Mouse (Mus musculus) left cerebral cortex, adult 8-10 months (tissue): ENCODE results near the gene Pan3. TPM values are rescaled to one million over a fixed set of nuclear protein-coding genes. Genes with fewer than 3 reads are reported as not detected.
A peak's percentile ranks its signal among the peaks of the same experiment; 100 is the strongest.

Experiments used
- DNase-seq, 2 experiments: peaks; one replicate each; pipeline ENCODE4 v3.0.0; 2022; ENCODE audit warnings: low spot score in 2 of 2
- total RNA-seq, 4 experiments: library from RNA; stranded (reverse); gene quantifications; 2 replicates each; pipeline ENCODE4 v1.2.4; 2022

The Pan3 gene
- total RNA-seq, 4 experiments from 2014 or later, result 80.0 to 106 (median 96.8) TPM

DNA sequence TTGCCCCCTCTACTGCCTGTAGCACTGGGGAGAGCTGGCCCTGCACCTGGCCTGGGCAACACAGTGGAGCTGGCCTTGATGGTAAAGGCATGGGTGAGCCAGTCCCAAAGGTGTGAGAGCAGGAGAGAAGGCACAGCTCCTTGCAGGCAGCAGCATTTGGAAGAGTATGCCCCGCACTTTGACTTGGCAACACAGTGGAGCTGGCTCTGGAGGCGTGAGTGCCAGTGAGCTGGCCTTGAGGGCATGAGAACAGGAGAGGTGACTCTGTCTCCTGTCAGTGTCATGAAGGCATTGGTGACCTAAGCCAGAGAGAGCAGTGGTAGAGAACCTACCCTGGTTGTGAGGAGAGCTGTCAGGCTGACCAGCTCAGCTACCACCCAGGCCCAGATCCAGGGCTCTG is 49.4 kb downstream of the Pan3 start:
- DNase-seq, result no peak

DNA sequence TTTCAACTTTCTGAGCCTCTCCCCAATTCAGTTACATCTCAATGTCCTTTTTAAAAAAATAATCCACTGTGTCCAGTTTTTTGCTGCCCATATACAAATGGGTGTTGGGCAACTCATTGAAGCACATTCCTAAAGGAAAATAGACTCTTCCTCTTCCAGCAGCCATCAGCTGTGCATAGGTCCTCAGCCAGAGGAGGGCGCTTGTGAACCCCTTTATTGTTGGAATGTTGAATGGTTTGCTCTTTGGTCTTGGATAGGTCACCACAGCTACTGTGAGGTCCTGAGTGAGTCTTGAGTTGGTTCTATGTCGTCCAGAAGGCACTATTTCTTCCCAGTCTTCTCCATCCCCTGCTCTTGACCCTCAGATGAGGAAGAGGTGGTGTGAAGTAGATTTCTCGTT is 54.2 kb downstream of the Pan3 start:
- DNase-seq, result no peak

DNA sequence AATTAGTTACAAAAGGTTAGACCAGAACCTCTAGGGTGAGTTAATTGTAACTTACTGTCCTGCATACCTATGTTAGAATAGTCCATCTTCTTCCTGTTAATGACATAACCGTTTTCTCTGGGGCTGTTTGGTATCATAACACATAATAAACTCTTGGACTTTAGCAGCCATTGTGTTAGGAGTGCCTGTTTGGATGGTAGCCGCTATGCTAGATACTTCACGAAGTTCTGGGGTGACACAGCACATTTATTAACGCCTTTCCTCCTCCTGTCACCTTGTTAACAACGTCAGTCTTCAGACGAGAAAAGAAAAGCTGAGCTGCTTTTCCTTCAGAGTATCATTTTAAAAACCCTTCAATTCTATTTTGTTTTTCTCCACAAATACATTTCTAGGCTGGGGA is 59.3 kb downstream of the Pan3 start:
- DNase-seq, result no peak

DNA sequence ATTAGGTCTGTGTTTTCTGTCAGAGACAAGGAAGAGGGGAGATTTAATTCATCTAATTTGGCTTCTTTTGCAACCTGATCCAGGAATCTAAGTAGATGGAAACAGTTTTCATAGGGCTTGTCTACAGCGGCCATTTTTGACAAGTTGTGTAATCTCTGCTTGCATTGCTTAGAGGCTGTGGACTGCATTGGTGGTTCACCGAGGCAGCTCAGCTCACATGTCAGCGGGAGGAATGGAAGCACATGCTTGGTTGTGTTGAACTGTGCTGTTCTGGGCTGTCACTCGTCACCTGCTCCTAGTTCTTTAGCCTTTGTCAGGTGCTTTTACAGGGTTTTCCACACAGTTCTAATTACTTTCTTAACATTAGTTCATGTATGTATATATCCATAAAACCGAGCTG is 60.9 kb downstream of the Pan3 start:
- no peak for DNase-seq

DNA sequence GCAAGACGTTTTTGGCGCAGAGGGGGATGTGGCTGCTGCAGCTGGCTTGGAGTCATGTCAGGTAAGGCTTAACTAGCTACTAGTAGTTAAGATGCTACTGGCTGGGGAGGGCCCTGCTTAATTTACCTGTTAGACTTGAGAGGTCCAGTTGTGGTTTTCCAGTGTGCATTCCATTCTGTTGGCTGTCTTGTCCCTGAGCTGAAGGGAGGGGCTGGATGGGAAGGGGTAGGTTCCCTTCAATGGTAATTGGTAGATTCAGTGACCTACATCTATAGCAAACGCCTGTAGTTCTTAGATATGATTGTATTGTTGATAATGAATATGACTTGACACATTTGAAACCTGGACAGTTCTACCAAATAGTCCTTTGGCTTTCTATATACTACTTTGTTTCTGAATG is 62.5 kb downstream of the Pan3 start:
- no peak for DNase-seq

DNA sequence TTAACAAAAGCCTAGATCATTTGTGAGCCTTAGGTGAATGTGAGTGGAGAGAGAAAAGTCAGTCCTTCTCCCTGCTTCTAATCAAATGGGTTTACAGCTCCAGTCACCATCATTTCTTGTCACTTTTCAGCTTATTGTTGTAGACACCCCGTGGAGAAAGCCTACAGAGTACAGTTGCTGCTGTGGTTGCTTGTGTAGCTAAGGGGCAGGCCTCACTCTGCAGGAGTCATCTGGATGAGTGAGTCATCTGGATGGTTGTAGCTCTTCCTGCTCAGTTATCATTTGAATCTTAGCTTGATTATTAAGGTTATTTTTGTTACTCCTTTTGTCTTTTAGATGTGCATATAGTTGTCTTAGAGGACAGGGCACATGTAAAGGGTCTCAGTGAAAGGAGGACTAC is 63.2 kb downstream of the Pan3 start:
- DNase-seq, result no peak

DNA sequence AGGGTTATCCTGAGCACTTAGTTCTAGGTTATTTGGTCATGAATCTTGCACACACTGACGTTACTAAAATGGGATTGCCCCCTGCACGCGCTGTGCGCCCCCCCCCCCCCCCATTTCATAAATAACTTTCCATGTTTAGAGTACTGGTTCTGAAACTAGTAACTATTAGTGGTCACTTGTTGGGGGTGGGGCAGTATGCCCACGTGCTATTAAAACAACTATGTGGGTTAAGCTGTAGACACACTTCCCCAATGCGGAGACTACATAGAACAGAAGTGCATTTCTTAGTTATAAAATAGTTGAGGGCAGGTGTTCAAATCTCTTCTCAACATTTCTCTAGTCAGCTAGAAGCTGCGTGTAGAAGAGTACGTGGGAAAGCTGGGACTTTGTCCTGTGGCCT is 63.7 kb downstream of the Pan3 start:
- no peak for DNase-seq

DNA sequence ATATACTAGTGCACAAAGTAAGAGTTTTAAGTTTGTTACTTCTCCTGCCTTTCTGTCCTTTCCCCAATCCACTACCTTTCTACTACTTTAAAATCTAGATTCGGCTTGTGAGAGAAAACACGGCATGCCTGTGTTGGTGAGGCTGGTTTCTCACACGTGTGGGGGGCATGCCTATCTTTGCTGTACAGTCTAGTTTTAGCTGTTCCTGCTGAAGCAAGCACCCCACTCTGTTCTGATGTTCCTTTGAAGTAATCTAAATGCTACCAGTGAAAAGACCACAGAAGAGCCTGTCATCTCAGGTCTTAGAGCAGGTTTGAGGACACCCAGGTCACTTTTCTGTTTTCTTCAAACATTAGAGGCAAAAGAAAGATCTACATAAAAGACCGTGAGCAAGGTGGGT is 64.4 kb downstream of the Pan3 start:
- no peak for DNase-seq

DNA sequence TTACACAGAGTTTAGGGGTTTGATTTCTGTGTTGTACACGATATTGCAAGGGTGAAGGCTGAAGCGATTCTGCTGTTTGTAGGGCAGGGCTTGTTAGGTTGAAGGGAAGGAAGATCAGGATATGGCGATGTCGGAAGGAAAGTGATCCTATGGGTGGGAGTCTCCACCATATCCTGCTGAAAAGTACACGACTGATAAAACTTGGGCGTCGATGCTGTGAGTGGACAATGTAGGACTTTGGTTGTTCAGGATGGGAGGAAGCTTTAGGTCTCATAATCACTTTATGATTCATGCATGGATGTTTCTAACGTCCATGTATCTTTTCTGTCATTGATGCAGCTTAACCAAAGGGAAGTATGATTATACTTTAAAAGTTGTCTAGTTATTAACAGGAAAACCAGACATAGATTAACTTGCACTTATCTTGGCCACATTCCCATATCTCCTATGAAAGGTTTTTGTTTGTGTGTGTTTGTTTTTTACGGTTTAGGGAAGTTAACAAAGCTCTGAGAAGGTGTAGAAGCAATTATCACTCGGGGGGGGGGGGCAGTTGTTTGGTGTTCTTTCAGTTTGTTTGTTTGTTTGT is 64.9 kb downstream of the Pan3 start:
- no peak for DNase-seq

DNA sequence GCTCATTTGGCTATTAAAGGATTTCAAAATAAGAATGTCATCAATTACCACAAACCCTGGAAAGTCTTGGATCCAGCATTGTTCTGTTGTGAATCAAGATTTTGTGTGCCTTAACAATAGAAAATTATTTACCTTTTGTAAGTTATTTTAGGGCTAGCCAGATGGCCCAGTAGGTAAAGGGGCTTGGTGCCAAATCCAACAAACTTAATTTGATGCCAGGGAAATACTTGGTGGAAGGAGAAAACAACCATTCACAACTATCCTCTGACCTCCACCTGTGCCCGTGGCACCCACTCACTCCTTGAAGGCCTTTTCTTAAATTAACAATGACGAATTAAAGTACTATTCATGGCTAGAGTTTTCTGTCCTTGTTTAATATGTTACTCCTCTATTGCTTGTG is 66.0 kb downstream of the Pan3 start:
- no peak for DNase-seq

DNA sequence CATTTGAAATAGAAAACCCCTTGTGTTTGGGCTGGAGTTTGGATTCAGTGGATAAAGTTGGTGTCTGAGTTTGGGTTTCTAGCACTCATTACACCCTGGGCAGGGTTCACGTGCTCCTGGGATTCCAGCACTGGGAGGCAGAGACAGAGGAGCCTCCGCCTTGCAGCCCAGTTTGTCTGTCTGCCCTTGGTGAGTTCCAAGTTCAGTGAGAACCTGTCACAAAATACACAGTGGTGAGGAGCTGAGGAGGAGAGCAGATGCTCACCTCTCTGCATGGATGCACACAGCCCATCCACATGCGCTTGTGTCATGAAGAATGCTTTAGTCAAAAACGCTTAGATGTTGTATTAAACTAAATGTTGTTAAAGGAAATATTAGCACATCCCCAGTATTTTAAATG is 67.0 kb downstream of the Pan3 start:
- no peak for DNase-seq

DNA sequence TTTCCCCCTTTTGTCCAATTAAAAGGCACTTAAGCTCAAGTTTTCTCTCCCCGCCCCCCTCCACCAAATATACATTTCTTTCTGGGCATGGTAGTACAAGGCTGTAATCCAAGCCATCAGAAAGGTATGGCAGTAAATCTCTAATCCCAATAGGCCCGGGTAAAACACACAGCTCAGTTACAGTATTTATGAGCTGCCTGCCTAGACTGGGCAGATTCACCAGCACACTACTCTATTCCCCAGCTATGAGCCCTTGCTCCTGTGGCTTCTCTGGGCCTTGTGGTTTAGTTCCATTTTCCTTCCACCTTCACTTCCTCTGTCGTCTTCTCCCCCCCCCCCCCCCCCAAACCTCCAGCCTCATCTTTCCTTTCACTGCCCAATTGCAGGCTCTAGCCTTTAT is 67.8 kb downstream of the Pan3 start:
- no peak for DNase-seq

DNA sequence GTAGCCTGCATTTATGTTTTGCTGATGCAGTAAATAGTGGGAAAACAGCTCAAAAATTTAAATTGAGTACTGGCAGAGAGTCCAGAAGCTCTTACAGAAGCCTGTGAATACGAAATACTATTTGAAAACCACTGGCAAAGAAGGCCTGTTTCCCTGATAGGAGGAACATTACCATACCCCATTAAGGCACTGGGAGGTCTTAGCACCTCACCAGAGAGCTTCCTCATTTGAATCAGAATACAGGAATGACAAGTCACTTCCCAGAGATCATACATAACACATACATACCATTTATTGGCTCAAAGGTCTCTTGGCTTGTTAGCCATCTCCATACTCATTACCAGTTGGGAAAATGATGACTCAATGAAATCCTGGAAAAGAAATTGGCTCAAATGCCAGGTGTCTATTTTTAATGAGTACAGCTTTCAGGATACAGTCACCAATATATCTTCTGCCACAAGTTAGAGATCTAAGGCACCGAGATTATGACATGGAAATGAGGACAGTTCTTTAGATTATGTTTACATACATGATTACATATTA is 71.6 kb downstream of the Pan3 start:
- no peak for DNase-seq

DNA sequence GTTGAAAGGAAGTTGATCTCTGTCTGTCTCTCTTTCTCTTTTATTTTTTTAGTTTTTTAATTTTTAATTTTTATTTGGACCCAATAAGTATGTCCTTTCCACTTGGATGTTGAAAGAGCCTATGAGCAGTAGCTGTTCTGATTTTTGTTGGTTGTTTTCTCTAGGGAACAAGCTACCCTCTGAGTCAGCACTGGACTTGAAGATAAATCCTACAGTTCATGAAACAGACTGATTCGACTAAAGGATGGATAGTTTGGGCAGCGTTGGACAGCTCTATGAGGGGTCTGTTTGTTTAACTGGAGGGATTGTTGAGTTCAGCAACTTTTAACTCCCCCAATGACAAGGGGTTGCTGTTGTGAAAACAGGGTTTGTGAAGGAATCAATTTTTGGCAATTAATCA is 73.0 kb downstream of the Pan3 start:
- no peak for DNase-seq

DNA sequence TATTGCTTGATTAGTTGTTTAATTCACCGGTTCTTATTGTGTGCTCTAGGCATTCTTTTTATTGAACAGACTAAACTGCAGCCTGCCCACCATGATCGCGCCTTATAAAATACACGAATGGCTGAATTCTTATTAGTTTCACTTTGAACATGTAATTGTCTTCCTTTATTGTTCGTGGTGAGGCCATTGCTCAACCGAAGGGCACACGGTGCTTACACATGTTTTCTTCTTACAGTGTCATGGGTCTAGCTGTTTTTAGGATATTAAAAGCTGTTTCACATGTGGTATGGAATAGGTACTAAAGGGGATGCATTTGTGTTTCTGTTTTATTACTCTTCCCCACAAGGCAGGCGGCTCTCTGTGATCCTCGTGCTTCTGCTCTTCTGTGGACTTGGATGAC is 81.4 kb downstream of the Pan3 start:
- DNase-seq, result no peak

DNA sequence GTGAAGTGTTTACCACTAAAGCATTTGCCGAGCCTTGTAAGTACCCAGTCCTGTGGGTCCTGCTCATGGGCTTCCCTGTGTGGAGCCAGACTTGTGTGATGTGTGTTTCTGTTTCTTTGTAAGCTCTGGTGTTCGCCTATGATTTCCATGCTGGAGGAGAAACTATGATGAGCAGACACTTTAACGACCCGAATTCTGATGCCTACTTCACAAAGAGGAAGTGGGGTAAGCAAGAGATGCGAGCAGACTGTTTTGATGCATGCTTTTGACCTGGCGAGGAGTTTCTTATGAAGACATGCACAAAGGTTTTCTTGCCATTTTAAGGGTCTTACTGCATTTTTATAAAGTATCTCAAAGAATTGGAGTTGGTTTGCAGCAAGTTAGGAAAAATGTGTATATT is 97.0 kb downstream of the Pan3 start:
- DNase-seq, result no peak

DNA sequence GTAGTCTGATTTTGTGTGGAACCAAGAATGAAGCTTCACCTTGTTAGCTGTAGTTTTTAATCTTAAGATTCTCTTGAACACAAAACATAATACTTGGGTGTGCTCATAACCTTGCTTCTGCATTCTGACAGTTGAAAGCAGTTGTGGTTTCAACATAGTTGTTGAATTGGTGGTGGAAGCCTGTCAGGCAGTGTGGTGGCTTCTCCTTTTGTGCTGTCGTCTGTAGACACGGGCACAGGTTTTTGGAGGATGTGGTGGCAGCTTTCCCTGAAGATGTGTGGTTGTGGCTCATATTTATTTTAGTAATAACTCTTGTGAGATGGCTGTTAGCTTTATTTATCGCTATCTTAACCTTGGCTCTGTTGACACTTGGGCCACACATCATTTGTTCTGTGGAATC is 97.8 kb downstream of the Pan3 start:
- DNase-seq, result no peak

DNA sequence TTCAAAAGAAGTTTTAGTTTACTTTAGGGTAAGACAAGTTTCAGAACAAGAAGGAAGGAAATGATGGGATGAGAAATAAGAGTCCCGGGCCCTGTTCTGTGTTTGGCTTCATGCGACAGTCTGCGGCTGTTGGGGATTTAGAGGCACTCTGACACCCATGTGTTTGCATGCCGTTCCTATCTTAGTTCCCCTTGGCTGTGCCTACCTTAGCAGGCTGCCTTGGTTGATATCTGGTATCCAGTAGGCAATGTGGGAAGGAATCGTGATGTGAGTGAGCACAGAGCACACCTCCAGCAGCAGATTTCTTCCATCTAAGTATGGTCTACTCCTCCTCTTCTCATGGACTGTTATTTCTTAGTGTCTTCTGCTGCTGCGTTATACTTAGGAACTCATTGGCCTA is 102.1 kb downstream of the Pan3 start:
- DNase-seq, result peak in 1 of 2 experiments; percentile 22

DNA sequence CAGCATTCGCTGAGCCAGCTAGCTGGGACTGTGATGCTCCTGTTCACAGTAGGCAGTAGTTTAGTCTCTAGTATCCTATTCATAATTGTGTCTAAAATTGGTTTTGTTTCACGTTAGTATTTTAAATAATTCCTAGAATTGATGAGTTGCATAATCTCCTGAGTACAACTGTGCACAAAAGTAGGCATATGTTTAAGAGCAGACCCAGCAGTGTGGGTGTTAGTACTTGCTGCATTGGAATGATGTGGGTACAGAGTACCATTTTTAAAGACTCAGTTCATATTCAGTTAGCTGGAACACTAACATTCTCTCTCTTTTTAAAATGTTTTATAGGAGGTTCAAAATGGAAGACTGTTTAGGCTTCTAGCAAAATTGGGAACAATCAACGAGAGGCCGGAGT is 109.4 kb downstream of the Pan3 start:
- DNase-seq, result peak in 1 of 2 experiments; percentile 33

DNA sequence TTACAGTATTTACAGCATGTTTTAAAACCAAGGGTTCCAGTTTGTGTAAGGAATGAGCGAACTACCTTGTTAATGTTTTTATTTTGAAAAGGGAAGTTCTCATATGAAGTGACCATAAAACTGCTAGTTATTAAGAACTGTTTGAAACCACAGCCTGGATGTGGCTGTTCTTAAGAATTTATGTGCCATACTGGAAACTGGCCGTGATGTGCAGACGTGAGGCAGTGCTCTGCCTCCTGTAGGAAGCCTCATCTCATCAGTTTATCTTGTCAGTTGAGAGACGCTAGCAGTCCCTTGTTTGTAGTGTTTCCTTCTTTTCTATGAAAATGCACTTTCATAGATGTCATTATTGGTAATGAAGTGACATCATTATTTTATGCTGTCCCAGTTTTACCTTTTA is 109.9 kb downstream of the Pan3 start:
- DNase-seq, result no peak

DNA sequence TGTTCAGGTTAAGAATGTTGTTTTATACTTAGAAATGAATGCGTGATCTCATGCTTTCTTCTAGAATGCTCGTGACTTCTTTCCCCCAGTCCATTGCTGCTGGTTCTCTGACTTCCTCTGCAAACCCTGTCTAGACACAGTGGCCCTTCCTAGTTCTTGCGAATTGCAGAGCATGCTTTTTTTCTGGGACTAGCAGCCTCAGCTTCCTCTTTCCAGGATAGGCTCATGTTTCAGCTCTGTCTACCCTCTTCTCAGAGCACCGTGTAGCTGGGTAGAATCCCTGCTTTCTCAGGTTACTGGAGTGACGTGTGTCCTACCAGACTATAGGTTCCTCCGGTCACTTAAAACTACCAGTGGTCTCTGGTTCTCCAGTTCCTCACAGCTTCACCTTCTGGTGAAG is 112.3 kb downstream of the Pan3 start:
- DNase-seq, result no peak

DNA sequence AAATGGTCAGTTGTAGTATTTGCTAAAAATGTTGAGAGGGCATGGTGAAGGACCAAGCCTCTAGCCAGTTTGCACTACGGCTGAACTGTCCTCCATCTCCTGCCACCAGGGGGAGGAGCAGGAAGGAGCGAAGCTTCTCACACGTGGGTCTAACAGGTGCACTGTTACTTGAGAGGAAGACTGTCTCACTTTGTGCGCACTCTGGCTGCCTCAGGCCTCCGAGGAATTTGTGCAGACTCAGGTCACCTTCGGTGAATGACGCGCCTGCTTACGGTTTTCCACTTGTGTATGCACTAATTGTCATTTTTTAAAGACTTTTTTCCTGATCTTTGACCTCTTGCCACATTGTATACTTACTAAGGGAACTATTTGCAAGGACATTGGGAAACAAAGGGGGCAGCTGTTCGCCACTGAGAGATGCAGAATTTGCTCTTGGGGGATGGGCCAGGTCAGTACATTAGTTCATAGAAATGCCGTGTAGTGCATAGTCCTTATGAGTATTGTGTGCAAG is 115.8 kb downstream of the Pan3 start:
- DNase-seq, result no peak

DNA sequence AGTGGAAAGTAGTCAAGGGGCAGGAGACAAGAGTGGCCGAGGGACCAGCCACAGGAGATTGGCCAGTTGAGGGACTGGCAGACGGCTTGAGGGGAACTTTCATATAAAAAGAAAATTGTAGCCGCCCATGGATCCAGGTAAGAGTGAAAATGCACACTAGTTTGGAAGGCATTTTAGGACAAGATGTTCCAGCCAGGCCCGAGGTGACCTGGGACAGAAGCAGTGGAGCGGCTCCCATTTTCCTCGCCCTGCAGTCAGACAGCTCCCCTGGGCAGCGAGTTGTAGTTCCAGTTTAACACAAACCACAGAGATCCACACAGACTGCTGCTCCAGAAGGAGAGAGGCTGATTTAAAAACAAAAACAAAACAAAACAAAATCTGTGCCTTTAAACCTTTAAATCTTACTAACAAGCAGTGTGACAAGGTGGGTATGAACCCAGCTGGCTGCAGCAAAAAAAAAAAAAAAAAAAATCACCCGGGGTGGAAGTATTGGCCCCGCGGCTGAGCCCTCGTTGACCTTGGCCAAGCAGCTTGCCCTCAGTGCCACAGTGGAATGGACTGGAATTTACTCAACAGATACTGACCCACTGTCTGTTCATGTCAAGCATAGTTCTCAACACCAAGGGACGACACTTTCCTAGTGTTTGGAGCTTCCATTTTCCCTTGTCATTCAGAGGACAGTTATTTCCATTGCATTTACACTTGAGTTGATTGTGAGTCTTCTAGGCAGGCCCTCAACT is 119.2 kb downstream of the Pan3 start:
- DNase-seq, result no peak
